Comparison of ENCODE assay signal across 30 mouse cellular contexts in genomic region chr10:18194156-18194555, GRCm38 (mm10). TPM values are rescaled to one million over a fixed set of nuclear protein-coding genes. Genes with fewer than 3 reads are reported as not detected.
DNase-seq lines count a peak whose midpoint lies in the region; ATAC-seq and TF ChIP-seq lines count a peak whose summit lies in the region.
"Had no signal": no experiment of that assay in that cellular context is flagged by ENCODE, and none has a peak within 500 bp of the region (broad histone marks: within the 10 kb centered on the region; RNA-seq: fewer than 3 reads in every experiment).

No protein-coding gene starts in this region.

- H3K4me1 ChIP-seq in intestine, embryonic 14.5 days (replicated peaks; ENCODE audit: control insufficient read depth, insufficient read depth, low read length): no peaks in the 10 kb centered on the region
- H3K4me1 ChIP-seq in intestine, embryonic 16.5 days (ENCODE audit: control insufficient read depth, insufficient read depth, low read length): no peaks in the 10 kb centered on the region
- no peaks in the 10 kb centered on the region; the same call in 1 of the 2 replicates for H3K4me1 ChIP-seq in bone marrow, adult 2 months (ENCODE audit: control insufficient read depth, insufficient read depth, low read length)
- 0 out of 2 replicates have a peak, but pooled peaks cover 3% of the 10 kb centered on the region for H3K4me1 ChIP-seq in embryonic facial prominence, embryonic 14.5 days (ENCODE audit: control insufficient read depth, insufficient read depth, low read length)
- H3K4me1 ChIP-seq in stomach, embryonic 16.5 days (ENCODE audit: control insufficient read depth, insufficient read depth, low read length): peaks cover 9% of the 10 kb centered on the region
- H3K4me1 ChIP-seq: midbrain, embryonic 10.5 days; midbrain, embryonic 15.5 days had no signal

- no peak overlapping the region for H3K9ac ChIP-seq in intestine, embryonic 14.5 days (ENCODE audit: low read length)
- H3K9ac ChIP-seq in intestine, embryonic 16.5 days (ENCODE audit: low read depth, low read length): no peak overlapping the region
- no peak overlapping the region for H3K9ac ChIP-seq in embryonic facial prominence, embryonic 14.5 days (ENCODE audit: low read depth, low read length)
- H3K9ac ChIP-seq in stomach, embryonic 16.5 days (ENCODE audit: low read length): no peak overlapping the region
- H3K9ac ChIP-seq: heart, embryonic 13.5 days; hindbrain, embryonic 14.5 days; limb, embryonic 12.5 days; liver, embryonic 12.5 days; liver, postnatal 0 days; midbrain, embryonic 15.5 days had no signal

- 77% methylated on average over 11 of the region's 11 CpGs for WGBS in intestine, embryonic 14.5 days
- WGBS in intestine, embryonic 16.5 days: 73% methylated on average over 11 of the region's 11 CpGs
- 77% methylated on average over 11 of the region's 11 CpGs for WGBS in bone marrow, adult 2 months
- 60% methylated on average over 11 of the region's 11 CpGs for WGBS in embryonic facial prominence, embryonic 14.5 days
- WGBS in stomach, embryonic 16.5 days: 76% methylated on average over 11 of the region's 11 CpGs

- H3K27me3 ChIP-seq in intestine, embryonic 14.5 days (replicated peaks; ENCODE audit: control insufficient read depth, insufficient read depth, low read length): no peaks in the 10 kb centered on the region
- no peaks in the 10 kb centered on the region for H3K27me3 ChIP-seq in intestine, embryonic 16.5 days (replicated peaks; ENCODE audit: control insufficient read depth, insufficient read depth, low read length)
- H3K27me3 ChIP-seq in embryonic facial prominence, embryonic 14.5 days (replicated peaks; ENCODE audit: control insufficient read depth, insufficient read depth, low read length): no peaks in the 10 kb centered on the region
- no peaks in the 10 kb centered on the region for H3K27me3 ChIP-seq in stomach, embryonic 16.5 days (ENCODE audit: control insufficient read depth, insufficient read depth, low read length)
- H3K27me3 ChIP-seq: limb, embryonic 12.5 days; midbrain, embryonic 15.5 days; Patski had no signal

- ATAC-seq in intestine, embryonic 14.5 days (replicated peaks; ENCODE audit: low FRiP score, low TSS enrichment, low read depth): no peak
- ATAC-seq in intestine, embryonic 16.5 days: no peak
- ATAC-seq in embryonic facial prominence, embryonic 14.5 days (ENCODE audit: low read depth): no peak
- no peak for ATAC-seq in stomach, embryonic 16.5 days (ENCODE audit: insufficient read depth, low FRiP score)
- ATAC-seq: forebrain, embryonic 14.5 days; liver, embryonic 12.5 days; midbrain, embryonic 15.5 days; Patski had no signal

- TF ChIP-seq CTCF in bone marrow, adult 2 months (IDR thresholded peaks at IDR 0.05; ENCODE audit: control insufficient read depth, insufficient read depth, low read length): no peak

- no peak for TF ChIP-seq POLR2A in bone marrow, adult 2 months (IDR thresholded peaks at IDR 0.05; ENCODE audit: borderline replicate concordance, control insufficient read depth, low read depth, low read length)

- H3K4me2 ChIP-seq in intestine, embryonic 14.5 days (ENCODE audit: low read length): no peak overlapping the region
- no peak overlapping the region for H3K4me2 ChIP-seq in intestine, embryonic 16.5 days (ENCODE audit: low read depth, low read length)
- H3K4me2 ChIP-seq in embryonic facial prominence, embryonic 14.5 days (ENCODE audit: low read depth, low read length): no peak overlapping the region
- H3K4me2 ChIP-seq in stomach, embryonic 16.5 days (ENCODE audit: low read depth, low read length): peak overlapping the region; percentile 22
- H3K4me2 ChIP-seq: heart, embryonic 13.5 days; hindbrain, embryonic 14.5 days; limb, embryonic 12.5 days; liver, embryonic 12.5 days; midbrain, embryonic 15.5 days had no signal

- DNase-seq in intestine, embryonic 14.5 days (ENCODE audit: low spot score): no peak
- DNase-seq in embryonic facial prominence, embryonic 14.5 days (ENCODE audit: low spot score): no peak
- DNase-seq in right cerebral cortex, postnatal 14 days: no peak
- no peak for DNase-seq in left cerebral cortex, postnatal 14 days (ENCODE audit: low spot score in 2 of 2)
- DNase-seq: adrenal gland, postnatal 25 days; cerebellum, adult 18-20 months; cerebellum, postnatal 10 days; gastrocnemius, postnatal 14 days; kidney, adult 2 months; layer of hippocampus, adult 9-11 months; right cerebral cortex, adult 18-20 months; thymus, adult 18-20 months; thymus, postnatal 36 days had no signal

- H3K36me3 ChIP-seq in intestine, embryonic 14.5 days (ENCODE audit: control insufficient read depth, insufficient read depth, low read length): no peaks in the 10 kb centered on the region
- H3K36me3 ChIP-seq in intestine, embryonic 16.5 days (ENCODE audit: control insufficient read depth, insufficient read depth, low read length): no peaks in the 10 kb centered on the region
- H3K36me3 ChIP-seq in embryonic facial prominence, embryonic 14.5 days (ENCODE audit: control insufficient read depth, insufficient read depth, low read length): no peaks in the 10 kb centered on the region
- no peaks in the 10 kb centered on the region for H3K36me3 ChIP-seq in stomach, embryonic 16.5 days (ENCODE audit: control insufficient read depth, insufficient read depth, low read length)
- H3K36me3 ChIP-seq: heart, embryonic 13.5 days; limb, embryonic 12.5 days; liver, embryonic 12.5 days; midbrain, embryonic 10.5 days; midbrain, embryonic 15.5 days had no signal

- H3K27ac ChIP-seq in intestine, embryonic 14.5 days (ENCODE audit: low read depth): peak overlapping the region; percentile 54; the same call in 1 of the 2 replicates
- no peak overlapping the region for H3K27ac ChIP-seq in intestine, embryonic 16.5 days (ENCODE audit: low read length)
- peak overlapping the region; percentile 72; the same call in 1 of the 2 replicates for H3K27ac ChIP-seq in bone marrow, adult 2 months (ENCODE audit: control insufficient read depth, insufficient read depth, low read depth, low read length, poor library complexity)
- H3K27ac ChIP-seq in embryonic facial prominence, embryonic 14.5 days (replicated peaks; ENCODE audit: low read depth, low read length): peak overlapping the region; percentile 69; the same call in 1 of the 2 replicates
- peak overlapping the region; percentile 89 for H3K27ac ChIP-seq in stomach, embryonic 16.5 days (ENCODE audit: low read length)
- H3K27ac ChIP-seq: heart, embryonic 13.5 days; hindbrain, embryonic 14.5 days; limb, embryonic 12.5 days; liver, embryonic 12.5 days; midbrain, embryonic 10.5 days; midbrain, embryonic 15.5 days had no signal

- H3K4me3 ChIP-seq in intestine, embryonic 14.5 days (ENCODE audit: low read depth, low read length): no peak overlapping the region
- no peak overlapping the region for H3K4me3 ChIP-seq in intestine, embryonic 16.5 days (ENCODE audit: low read length)
- H3K4me3 ChIP-seq in bone marrow, adult 2 months (replicated peaks; ENCODE audit: control insufficient read depth, low read depth, low read length): no peak overlapping the region
- no peak overlapping the region for H3K4me3 ChIP-seq in embryonic facial prominence, embryonic 14.5 days (ENCODE audit: low read depth, low read length)
- no peak overlapping the region for H3K4me3 ChIP-seq in stomach, embryonic 16.5 days (replicated peaks; ENCODE audit: low read length)
- H3K4me3 ChIP-seq: heart, embryonic 13.5 days; limb, embryonic 12.5 days; liver, embryonic 12.5 days; midbrain, embryonic 10.5 days; midbrain, embryonic 15.5 days had no signal

- intact Hi-C loops in left cerebral cortex, postnatal 14 days (cut with DNase I): no loop called here

- no peaks in the 10 kb centered on the region for H3K9me3 ChIP-seq in intestine, embryonic 14.5 days (ENCODE audit: control insufficient read depth, low read length)
- no peaks in the 10 kb centered on the region for H3K9me3 ChIP-seq in intestine, embryonic 16.5 days (ENCODE audit: control insufficient read depth, low read length)
- no peaks in the 10 kb centered on the region for H3K9me3 ChIP-seq in embryonic facial prominence, embryonic 14.5 days (ENCODE audit: control insufficient read depth, low read length)
- H3K9me3 ChIP-seq in stomach, embryonic 16.5 days (replicated peaks; ENCODE audit: control insufficient read depth, low read length): no peaks in the 10 kb centered on the region
- H3K9me3 ChIP-seq: heart, embryonic 13.5 days; limb, embryonic 12.5 days; liver, embryonic 12.5 days; midbrain, embryonic 10.5 days; midbrain, embryonic 15.5 days had no signal

RNA-seq across cellular contexts. Expression of gene Ect2l, which starts 16.5 kb away (rescaled TPM):
- polyA plus RNA-seq in intestine, embryonic 14.5 days (2014; fragmentation: Nextera tagmentation; extraction: Ambion mirVana): 0.38 TPM in 1 of 2 replicates, not detected in the other
- 0.21 TPM in 1 of 2 replicates, not detected in the other for polyA plus RNA-seq in intestine, embryonic 16.5 days (2015; fragmentation: Nextera tagmentation; extraction: Ambion mirVana)
- not detected in 2 replicates for polyA plus RNA-seq in bone marrow, adult 2 months (2011; ENCODE audit: insufficient read depth, insufficient read length, low replicate concordance, missing spikeins)
- 0.54 and 0.81 TPM in 2 replicates for polyA plus RNA-seq in embryonic facial prominence, embryonic 14.5 days (2014; fragmentation: Nextera tagmentation; extraction: Ambion mirVana)
- polyA plus RNA-seq in stomach, embryonic 16.5 days (2015; fragmentation: Nextera tagmentation; extraction: Ambion mirVana): 0.43 TPM in 1 of 2 replicates, not detected in the other
- under 1 TPM; 0.36 to 0.62 TPM for total RNA-seq in left cerebral cortex, postnatal 14 days (2021)
- total RNA-seq: adrenal gland, postnatal 25 days; common myeloid progenitor, adult 5-6 weeks; granulocyte monocyte progenitor cell, adult 5-6 weeks; heart, postnatal 10 days; hematopoietic stem cell, adult 5-6 weeks; MEL had no signal
- polyA plus RNA-seq: heart, embryonic 13.5 days; kidney, adult 2 months; liver, postnatal 0 days; midbrain, embryonic 15.5 days; Patski had no signal

RNA-seq across cellular contexts. Expression of gene Ccdc28a, which starts 40.6 kb away (rescaled TPM):
- 20.0 and 23.2 TPM in 2 replicates for polyA plus RNA-seq in intestine, embryonic 14.5 days (2014; fragmentation: Nextera tagmentation; extraction: Ambion mirVana)
- polyA plus RNA-seq in intestine, embryonic 16.5 days (2015; fragmentation: Nextera tagmentation; extraction: Ambion mirVana): 28.3 and 29.6 TPM in 2 replicates
- 7.6 and 11.0 TPM in 2 replicates for polyA plus RNA-seq in bone marrow, adult 2 months (2011; ENCODE audit: insufficient read depth, insufficient read length, low replicate concordance, missing spikeins)
- 11.5 and 14.5 TPM in 2 replicates for polyA plus RNA-seq in embryonic facial prominence, embryonic 14.5 days (2014; fragmentation: Nextera tagmentation; extraction: Ambion mirVana)
- 13.1 and 16.4 TPM in 2 replicates for polyA plus RNA-seq in stomach, embryonic 16.5 days (2015; fragmentation: Nextera tagmentation; extraction: Ambion mirVana)
- total RNA-seq in left cerebral cortex, postnatal 14 days (2021): 10 to 100 TPM; 14.7 to 15.2 TPM
